In genomic region chr13:110529624-110530023, GRCm38 (mm10) we compare ENCODE assay signal across 29 mouse cellular contexts.
"Had no signal": no experiment of that assay in that cellular context is flagged by ENCODE, and none has a peak within 500 bp of the region (broad histone marks: within the 10 kb centered on the region; RNA-seq: fewer than 3 reads in every experiment).

No protein-coding gene starts in this region.

- DNase-seq: cerebellum, adult 2 months; cerebellum, adult 8-10 months; cerebellum, adult 9-10 months; cerebellum, adult 9-11 months; cerebellum, postnatal 10 days; cerebellum, postnatal 14 days; cerebellum, postnatal 25 days; cerebellum, postnatal 36 days; embryo, embryonic 11 days; forebrain, postnatal 0 days; gastrocnemius, adult 2 months; gastrocnemius, postnatal 10 days; gastrocnemius, postnatal 14 days; gastrocnemius, postnatal 25 days; gastrocnemius, postnatal 36 days; heart, adult 11 months; heart, adult 18-20 months; heart, adult 2 months had no signal

- H3K9me3 ChIP-seq: embryonic facial prominence, embryonic 10.5 days; embryonic facial prominence, embryonic 12.5 days; embryonic facial prominence, embryonic 13.5 days; embryonic facial prominence, embryonic 15.5 days; forebrain, embryonic 10.5 days; forebrain, embryonic 12.5 days; forebrain, embryonic 13.5 days; forebrain, embryonic 15.5 days had no signal

- ATAC-seq: forebrain, embryonic 13.5 days; forebrain, embryonic 14.5 days; forebrain, embryonic 15.5 days; forebrain, embryonic 16.5 days; forebrain, postnatal 0 days had no signal

- H3K4me1 ChIP-seq: embryonic facial prominence, embryonic 12.5 days; embryonic facial prominence, embryonic 13.5 days; embryonic facial prominence, embryonic 15.5 days; forebrain, embryonic 13.5 days; forebrain, embryonic 15.5 days had no signal

- H3K27me3 ChIP-seq: embryonic facial prominence, embryonic 12.5 days; embryonic facial prominence, embryonic 13.5 days; embryonic facial prominence, embryonic 15.5 days; forebrain, embryonic 12.5 days; forebrain, embryonic 13.5 days; forebrain, embryonic 15.5 days had no signal

- H3K4me2 ChIP-seq: embryonic facial prominence, embryonic 12.5 days; embryonic facial prominence, embryonic 13.5 days; embryonic facial prominence, embryonic 15.5 days; forebrain, embryonic 12.5 days; forebrain, embryonic 13.5 days; forebrain, embryonic 15.5 days had no signal

- H3K36me3 ChIP-seq: embryonic facial prominence, embryonic 10.5 days; embryonic facial prominence, embryonic 12.5 days; embryonic facial prominence, embryonic 13.5 days; embryonic facial prominence, embryonic 15.5 days; forebrain, embryonic 10.5 days; forebrain, embryonic 12.5 days; forebrain, embryonic 15.5 days had no signal

- H3K27ac ChIP-seq: embryonic facial prominence, embryonic 10.5 days; embryonic facial prominence, embryonic 12.5 days; embryonic facial prominence, embryonic 13.5 days; embryonic facial prominence, embryonic 15.5 days; forebrain, embryonic 10.5 days; forebrain, embryonic 12.5 days; forebrain, embryonic 13.5 days; forebrain, embryonic 15.5 days; gastrocnemius, adult 2 months; heart, adult 2 months had no signal

- H3K9ac ChIP-seq: embryonic facial prominence, embryonic 12.5 days; embryonic facial prominence, embryonic 13.5 days; embryonic facial prominence, embryonic 15.5 days; forebrain, embryonic 12.5 days; forebrain, embryonic 13.5 days; forebrain, embryonic 15.5 days; forebrain, postnatal 0 days had no signal

- H3K4me3 ChIP-seq: embryonic facial prominence, embryonic 10.5 days; embryonic facial prominence, embryonic 12.5 days; embryonic facial prominence, embryonic 13.5 days; embryonic facial prominence, embryonic 15.5 days; erythroblast, embryonic 14.5 days; forebrain, embryonic 10.5 days; forebrain, embryonic 12.5 days; forebrain, embryonic 13.5 days; forebrain, embryonic 15.5 days; gastrocnemius, adult 2 months; heart, adult 2 months had no signal
